Mouse (Mus musculus): ENCODE data around the gene Kif2a.

DNA sequence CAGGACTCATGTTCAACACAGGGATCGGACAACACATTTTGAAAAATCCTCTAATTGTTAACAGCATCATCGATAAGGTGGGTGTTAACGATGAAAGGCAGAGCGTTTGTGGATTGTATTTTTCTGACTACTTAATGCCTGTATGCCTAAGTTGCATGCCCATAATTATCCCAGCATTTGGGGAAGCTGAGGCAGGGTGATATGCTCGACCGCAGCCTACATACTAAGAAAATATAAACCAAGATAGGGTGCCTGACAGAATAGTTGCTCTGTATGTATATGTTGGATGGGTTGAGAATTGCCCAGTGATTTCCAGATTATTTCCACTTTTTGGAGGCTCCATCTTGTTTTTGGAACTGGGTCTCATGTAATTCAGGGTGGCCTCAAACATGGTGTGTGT, 74.3 kb downstream of the Kif2a start:
- no peak for TF ChIP-seq MAFK (IDR thresholded peaks at IDR 0.05; ENCODE audit: insufficient read depth, low read depth, low read length)
- no peak for TF ChIP-seq HCFC1 (IDR thresholded peaks at IDR 0.05; ENCODE audit: borderline replicate concordance, insufficient read depth, low read length)
- no peak for TF ChIP-seq CHD2 (IDR thresholded peaks at IDR 0.05; ENCODE audit: low read depth, low read length)
- TF ChIP-seq ZNF384 (IDR thresholded peaks at IDR 0.05; ENCODE audit: low read depth, low read length), result no peak
